Mouse (Mus musculus) heart, postnatal 36 days (tissue): ENCODE results near the gene Art2b. TPM values are rescaled to one million over a fixed set of nuclear protein-coding genes. Genes with fewer than 3 reads are reported as not detected.
"Not testable (repeated sequence)": the region's sequence is repeated elsewhere in the genome, so short reads cannot be mapped to it uniquely, and the experiment has no call there.

Experiments
- DNase-seq, 2 experiments: peaks; one replicate each; pipeline ENCODE4 v3.0.0; 2021 to 2022
- intact Hi-C: fragments of 180-260 bp; cut with DNase I; formaldehyde crosslinking; loops from one replicate; pipeline ENCODE4 v1.15.1; 2025
- total RNA-seq, 2 experiments: library from RNA; stranded (reverse); gene quantifications; 2 replicates each; pipeline ENCODE4 v1.2.3; 2021

The Art2b gene
- total RNA-seq, result not detected

DNA sequence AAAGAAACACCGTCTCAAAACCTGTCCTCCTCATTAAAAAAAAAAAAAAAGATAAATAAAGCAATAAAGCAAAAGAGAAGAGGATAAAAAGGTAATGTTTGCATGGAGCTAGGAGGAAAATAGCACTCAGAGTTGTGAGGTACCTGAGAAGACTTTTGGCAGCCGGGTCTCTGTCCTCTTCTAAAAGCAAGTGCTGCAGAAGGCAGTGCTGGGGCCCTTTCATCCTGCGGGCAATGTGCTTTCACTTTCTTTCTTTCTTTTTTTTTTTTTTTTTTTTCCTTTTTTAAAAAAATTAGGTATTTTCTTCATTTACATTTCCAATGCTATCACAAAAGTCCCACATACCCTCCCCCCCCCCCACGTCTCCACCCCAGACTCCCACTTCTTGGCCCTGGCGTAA, at the start of gene Art2b:
Gene Art2b (minus strand): TSS at position 193 of the 400 bp plus-strand sequence.
- intact Hi-C loops, result no loop called here
- no peak for DNase-seq

DNA sequence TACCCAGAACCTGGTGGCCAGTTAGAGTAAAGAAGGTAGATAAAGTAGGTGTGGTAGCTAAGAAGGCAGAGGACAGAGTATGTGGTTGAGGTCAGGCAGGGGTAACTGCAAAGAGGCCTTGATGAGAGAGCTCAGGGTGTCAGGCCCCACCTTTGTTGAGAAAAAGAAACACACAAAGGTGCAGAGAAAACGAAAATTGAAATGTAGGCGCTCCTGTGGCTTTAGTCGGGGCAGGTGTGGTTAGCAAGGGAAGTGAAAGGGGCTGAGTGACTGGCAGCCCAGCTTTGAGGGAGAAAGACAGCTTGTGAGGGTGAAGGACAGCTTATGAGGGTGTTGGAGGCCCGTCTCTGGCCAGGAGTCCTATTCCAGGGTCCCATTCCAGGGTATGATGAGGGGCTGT, 49.1 kb upstream of the Art2b start:
- intact Hi-C loops, result no loop called here
- no peak for DNase-seq

DNA sequence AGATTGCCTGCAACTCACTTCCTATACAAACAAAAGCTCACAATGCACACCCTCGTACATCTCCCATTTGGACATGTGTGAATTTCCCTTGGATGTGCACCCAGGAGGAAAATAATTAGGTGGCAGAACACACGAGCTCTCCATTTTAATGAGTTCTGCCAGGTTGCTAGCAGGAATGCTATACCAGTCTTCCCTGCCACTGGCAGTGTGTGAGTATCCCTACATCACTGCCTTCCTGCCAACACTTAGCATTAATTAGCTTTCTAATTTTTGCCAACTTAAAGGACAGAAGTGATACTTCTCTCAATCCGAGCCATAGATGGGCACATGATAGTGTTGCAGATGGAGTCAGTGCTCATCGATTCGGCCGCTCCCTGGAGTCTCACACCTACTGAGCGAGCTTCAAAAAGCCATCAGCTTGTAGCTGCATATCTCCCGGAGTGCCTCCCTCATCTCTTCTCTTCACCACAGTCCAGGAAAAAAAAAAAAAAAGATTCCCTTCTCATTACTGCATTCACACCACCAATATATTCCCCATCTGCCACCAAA, 48.3 kb upstream of the Art2b start:
- intact Hi-C loops, result no loop called here
- DNase-seq, result no peak

DNA sequence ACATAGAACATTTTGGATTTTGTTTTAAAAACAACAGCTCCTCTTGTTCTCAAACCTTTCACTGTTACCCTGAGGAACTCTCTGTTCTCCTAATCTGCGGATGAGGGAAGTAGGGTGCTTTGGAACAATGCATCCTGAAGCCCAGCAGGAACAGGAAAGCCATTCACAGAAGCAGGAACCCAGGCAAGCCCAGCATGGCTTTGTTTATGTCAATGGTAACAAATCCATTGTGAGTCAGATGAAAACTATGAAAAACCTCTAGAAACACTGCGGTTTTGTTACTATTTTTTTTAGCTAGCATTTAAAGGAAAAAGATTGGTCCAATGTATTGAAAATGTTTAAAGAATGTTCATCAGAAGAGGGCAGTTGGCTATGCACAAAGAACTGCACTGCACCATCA, 43.1 kb upstream of the Art2b start:
- no peak for DNase-seq
- intact Hi-C loops, result no loop called here

DNA sequence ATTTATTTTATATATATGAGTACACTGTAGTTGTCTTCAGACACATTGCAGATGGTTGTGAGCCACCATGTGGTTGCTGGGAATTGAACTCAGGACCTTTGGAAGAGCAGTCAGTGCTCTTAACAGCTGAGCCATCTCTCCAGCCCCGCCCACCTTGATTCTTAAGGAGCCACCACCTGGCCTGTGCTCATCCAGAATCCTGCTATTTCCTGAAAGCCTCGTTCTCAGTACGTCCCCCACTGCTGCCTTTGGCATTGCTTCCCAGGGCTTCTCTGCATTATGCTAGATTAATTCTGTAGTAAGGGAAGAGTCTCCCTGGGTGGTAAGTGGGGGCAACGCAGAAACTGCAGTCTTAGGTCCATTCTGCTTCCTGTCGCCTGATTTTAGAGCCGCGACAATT, 41.8 kb upstream of the Art2b start:
- DNase-seq, intact Hi-C loops: not testable (repeated sequence)

DNA sequence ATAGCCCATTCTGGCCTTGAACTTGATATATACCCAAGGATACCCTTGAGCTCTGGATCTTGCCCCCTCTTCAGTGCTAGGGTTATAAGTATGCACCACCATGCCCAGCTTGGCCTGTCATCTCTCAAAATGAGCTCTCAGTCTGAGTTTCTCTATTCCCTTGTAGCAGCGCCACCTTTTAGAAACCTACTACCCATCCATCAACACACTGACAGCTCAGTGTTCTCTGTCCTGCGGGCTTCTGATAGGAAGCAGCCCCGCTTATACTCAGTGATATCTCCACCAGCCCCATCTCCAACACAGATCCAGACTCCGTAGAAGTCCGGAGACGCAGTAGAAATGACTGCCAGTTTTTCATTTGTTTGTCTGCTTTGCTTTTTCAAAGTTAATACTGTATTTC, 38.9 kb upstream of the Art2b start:
- DNase-seq, result no peak
- intact Hi-C loops, result no loop called here

DNA sequence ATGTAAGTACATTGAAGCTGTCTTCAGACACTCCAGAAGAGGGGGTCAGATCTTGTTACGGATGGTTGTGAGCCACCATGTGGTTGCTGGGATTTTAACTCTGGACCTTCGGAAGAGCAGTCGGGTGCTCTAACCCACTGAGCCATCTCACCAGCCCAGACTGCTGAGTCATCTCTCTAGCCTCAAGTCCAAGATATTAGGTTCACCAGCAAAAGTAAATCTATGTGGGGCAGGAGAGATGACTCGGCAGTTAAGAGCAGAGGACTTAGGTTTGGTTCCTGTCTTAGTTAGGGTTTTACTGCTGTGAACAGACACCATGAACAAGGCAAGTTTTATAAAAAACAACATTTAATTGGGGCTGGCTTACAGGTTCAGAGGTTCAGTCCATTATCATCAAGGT, 36.5 kb upstream of the Art2b start:
- DNase-seq, intact Hi-C loops: not testable (repeated sequence)

DNA sequence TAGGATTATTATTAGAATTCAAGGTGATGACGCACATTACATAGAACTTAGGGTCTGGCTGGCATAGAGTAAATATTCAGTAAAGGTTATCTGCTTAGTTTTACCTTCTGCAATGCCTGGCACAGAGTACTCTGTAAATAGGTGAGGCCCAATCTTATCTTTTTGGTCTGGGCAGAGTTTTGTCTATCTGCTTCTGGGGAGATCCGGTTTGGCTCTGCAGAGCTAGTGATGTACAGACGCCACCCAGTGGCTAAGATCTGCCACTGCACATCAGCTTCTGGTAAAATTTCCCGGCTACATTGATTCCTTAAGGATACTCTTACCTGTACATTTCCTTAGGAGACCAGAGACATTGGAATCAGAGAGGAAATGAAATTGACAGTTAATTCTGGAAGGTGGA, 35.0 kb upstream of the Art2b start:
- DNase-seq, result peak; percentile 17 to 29
- intact Hi-C loops, result no loop called here

DNA sequence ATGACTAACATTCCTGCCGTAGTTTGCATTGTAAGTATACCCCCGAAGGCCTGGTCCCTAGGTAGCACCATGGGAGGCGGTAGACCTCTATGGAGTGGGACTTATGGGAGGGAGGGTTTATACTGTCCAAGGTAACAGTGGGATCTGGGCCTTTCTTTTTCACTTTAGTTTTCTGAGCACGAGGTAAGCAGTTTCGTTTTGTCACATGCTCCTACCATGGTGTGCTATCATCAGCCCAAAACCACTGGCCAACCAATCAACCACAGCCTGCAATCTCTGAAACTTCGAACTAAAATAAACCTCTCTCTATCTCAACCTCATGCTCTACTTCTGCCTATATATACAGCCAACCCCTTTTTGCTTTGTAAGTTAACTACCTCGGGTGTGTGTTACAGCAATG, 32.9 kb upstream of the Art2b start:
- no peak for DNase-seq
- intact Hi-C loops, result loop anchor here (5.0 kb wide), 1 partner anchor 206 kb away; the partner anchor contains the start of gene Gm45837

DNA sequence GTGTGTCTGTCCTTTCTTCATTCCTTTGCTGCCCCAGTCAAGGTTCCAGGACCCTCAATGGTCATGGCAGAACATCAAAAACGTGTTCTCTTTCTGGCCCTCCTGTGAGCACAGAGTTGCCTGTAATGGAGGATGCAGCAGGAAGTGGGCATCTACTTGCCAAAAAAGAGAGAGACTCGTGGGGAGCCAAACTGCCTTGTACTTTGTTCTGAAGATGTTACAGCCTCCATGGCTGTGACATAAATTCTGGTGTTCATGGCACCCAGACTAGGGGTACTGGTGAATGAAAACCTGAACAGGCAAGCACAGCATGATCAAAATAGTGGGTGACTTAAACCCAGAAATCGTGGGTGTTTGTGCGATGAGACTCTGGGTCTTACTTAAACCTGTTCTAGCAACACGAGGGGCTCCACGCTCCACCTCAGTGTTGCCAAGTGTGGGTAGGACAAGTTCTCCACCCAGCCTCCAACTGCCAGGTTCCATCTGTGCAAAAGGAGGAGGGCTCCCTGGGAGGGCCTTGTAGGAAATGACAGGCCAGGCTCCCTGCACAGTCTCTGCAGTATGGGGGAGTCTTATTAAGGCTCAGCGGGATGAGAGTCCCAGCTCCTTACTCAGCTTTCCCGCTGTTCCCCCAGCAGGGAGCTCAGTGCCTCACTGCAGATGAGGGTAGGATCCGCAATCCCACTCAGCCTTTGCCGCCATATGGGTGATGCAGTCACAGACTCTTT, 32.2 kb upstream of the Art2b start:
- no peak for DNase-seq

DNA sequence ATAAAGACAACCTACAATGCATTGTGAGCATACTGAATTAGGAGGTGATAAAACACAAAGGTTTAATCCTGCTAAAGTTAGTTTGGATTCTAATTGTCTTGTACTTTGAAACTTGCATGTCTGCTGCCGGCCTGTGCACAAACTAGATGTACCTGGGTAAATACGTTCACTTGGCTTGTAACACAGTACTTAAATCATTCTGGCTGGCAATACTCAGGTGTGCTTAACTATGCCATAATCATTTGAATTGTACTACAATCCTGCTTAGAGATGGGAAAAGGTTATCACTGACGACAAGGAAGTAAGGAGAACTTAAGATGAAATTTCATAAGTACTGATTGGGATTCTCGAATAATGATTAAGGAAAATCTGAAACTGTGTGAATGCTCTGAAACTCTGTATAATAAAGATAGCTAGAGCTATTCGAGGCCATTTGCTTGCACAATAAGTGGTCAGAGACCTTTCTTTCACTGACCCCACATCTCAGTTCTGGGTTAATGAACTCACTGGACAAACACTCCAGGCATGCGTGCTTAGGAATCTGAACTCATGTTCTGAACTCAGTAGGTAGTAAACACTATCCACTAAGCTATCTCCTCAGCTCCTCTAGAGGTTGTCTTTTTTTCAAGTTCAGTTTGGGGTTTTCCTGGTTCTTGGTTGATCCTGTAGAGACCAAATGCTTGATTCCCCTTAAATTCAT, 30.9 kb upstream of the Art2b start:
- no peak for DNase-seq
- intact Hi-C loops, result loop anchor here (5.0 kb wide), 1 partner anchor 204 kb away; the partner anchor contains the start of gene Gm45837

More for the DNA sequence above, 32.2 kb upstream of the Art2b start:
- intact Hi-C loops, result loop anchor here (5.0 kb wide), 1 partner anchor 205 kb away; the partner anchor contains the start of gene Gm45837

DNA sequence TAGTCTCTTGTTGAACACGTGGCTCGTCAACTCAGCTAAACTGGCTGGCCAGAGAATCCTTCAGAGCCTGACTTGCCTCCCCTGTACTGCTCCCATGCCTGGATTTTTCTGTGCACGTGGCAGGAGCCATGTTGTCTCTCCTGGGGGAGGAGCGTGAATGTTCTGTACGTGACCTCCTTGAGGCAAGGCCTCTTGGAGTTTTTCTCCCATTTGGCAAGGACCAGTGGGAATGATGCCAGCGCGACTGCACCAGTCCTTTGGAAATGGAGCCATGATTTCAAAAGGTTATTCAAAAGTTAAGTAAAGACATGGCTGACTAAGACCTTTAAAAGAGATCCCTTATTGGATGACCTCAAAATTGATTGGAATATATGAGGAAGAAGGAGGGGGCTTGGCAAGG, 30.0 kb upstream of the Art2b start:
- intact Hi-C loops, result loop anchor here (5.0 kb wide), 1 partner anchor 203 kb away; the partner anchor contains the start of gene Gm45837
- no peak for DNase-seq

DNA sequence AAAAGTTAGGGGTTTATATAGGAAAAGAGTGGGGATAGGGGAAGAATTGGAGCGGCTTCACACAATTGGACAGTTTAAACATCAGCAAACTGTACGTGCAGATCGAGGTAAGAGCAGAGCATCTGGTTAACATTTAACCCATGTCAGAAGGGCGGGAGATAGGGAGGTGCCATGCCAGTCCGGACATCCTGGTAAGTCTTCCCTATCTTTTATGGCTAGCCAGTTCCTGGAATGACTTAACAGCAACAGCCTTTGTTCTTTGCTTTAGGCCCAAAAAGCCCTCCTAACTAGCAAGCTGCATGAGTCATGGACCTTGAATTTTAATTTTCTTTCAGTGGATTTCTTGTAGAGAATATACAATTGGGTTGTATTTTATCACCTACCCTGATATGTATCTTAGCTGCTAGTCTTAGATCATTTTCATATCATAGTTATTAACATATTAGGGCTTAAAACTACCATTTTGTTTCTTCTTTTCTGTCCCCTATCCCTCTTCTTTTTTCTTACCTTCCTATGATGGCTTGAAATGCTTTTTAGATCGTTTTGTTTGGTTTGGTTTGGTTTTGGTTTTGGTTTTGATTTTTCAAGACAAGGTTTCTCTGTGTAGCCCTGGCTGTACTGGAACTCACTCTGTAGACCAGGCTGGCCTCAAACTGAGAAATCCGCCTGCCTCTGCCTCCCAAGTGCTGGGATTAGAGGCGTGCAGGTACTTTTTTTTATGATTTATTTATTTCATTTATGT, 27.6 kb upstream of the Art2b start:
- DNase-seq, intact Hi-C loops: not testable (repeated sequence)

DNA sequence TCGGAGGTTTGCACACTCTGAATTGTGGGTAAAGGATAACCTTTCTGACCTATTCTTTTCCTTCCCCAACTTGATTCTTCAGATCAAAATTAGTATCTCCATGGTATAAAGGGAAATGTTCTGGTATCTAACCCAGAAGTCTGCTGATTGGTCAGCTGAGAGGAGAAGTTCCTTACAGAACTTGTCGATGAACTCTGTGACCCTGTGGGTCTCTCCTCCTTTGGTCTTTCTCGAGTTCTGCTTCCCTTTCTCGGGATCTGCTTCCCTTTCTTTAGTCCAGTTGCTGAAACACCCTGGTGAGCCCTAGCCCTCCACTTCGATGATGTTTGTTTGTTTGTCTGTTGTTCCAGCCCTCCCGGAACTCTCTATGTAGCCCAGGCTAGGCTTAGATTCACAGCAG, 22.4 kb upstream of the Art2b start:
- intact Hi-C loops, result no loop called here
- no peak for DNase-seq

DNA sequence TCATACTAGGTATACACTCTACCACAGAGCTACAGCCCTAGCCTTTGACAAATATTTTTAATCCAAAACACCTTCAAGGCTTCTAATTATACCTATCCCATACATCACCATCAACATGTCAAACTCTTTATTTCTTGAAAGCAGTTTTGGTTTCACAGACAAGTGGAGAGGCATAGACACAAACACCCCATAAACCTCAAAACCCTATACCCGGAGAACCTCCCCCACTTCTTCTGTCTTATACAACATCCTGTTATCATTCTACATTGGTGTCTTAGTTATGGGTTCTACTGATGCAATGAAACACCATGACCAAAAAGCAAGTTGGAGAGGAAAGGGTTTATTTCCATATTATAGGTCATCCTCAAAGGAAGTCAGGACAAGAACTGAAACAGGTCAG, 15.0 kb upstream of the Art2b start:
- intact Hi-C loops, result no loop called here
- DNase-seq, result no peak

DNA sequence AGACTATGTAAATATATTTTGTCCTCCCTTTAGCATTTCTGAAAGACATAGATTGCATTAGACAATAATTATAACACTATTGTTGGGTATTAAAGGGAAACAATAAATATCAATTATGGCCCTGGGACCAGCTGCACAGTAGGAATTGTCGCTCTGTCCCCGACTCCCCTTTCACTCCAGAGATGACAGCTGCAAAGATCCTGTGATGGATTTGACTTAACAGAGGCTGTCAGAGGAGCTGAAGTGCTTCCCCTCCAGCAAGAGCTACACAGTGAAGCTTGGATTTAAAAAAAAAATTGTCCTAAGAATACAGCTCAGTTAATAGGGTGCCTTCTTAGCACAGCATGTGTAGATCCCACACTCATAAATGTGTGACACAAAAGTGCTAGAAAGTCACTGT, 13.1 kb upstream of the Art2b start:
- no peak for DNase-seq
- intact Hi-C loops, result no loop called here

DNA sequence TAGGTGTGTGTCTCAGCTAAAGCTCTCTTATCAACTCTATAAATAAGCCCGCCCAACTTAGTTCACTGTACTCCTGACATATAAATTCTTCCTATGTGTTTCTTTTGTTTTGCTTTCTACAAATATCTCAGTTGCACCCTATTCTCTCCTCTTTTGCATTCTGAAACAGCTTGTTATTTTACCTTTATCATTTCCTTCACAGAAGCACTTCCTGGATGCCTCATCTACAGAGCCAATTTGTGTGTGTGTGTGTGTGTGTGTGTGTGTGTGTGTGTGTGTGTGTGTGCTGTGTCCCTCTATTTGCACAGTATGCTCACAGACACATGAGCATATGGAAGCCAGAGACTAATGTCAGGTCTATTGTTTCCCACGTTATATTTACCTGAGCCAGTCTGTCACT, 9.6 kb upstream of the Art2b start:
- intact Hi-C loops, result no loop called here
- DNase-seq, result no peak

DNA sequence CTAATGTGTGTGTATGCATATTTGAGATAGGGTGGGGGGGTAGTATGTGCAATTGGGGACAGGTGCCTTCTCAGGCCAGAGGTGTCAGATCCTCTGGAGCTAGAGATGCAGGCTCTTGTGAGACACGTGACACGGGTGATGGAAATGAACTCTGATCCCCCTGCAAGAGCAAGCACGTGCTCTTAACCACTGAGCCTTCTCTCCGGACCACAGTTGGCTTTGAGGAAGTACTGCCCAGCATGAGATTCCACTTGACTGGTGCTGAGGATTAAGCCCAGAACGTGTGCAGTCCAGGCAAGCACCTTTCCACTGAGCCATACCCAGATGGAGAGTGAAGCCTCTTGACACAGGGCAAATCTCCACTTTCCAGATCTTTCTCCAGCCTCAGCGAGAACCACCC, 1.1 kb downstream of the Art2b start:
- intact Hi-C loops, DNase-seq: not testable (repeated sequence)

DNA sequence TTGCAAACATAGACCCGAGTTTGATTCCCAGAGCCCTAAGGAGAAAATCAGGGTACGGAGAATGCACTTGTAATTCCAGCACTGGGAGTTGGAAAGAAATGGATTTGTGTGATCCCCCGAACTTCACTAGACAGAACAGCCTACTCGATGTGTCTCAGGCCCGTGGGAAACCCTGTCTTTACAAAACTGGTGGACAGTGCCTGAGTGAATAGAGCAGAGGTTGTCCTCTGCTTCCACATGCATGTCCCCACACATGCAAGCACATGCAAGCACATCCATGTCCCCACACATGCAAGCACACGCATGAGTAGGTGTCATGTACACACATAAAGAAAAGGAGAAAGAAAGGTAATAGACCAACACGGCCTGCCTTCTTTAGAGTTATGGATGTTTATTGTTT, 3.4 kb downstream of the Art2b start:
- intact Hi-C loops, result no loop called here
- no peak for DNase-seq

DNA sequence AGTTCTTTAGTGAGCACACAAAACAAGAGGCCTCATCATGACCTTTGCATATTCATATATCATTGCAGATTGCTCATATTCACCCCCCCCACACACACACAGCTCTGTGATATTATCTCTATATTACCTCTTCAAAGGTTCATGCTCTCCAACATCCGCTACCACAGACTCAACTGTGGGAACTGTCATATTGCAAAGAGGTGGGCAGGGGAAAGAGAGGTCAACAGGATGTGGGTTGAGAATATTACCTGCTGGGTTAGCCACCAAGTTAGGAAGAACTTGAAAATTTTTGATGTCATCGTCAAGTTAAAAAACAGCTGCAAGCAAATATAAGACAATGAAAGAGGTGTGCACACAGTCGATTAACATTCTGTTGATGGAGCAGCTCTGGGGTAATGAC, 4.5 kb downstream of the Art2b start:
- intact Hi-C loops, DNase-seq: not testable (repeated sequence)

DNA sequence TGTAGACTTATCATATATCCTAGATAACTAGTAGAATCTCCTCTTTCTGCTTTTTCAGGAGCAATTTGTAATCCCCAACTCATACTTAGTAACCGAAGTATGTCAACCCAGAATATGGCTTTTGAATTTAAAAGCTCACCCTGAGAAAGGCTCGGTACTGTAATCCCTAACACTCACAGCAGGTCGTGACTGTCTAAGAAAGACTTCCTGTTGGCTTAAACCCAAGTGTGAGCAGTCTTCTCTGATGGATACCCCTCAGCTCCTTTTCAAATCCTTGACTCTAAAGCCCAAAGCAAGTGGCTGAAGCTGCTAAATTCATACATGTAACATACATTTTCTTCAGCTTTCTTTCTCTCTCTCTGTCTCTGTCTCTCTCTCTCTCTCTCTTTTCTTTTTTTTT, 11.0 kb downstream of the Art2b start:
- intact Hi-C loops, result no loop called here
- DNase-seq, result no peak
